ENCODE assay signal across 30 mouse cellular contexts in the genomic region with DNA sequence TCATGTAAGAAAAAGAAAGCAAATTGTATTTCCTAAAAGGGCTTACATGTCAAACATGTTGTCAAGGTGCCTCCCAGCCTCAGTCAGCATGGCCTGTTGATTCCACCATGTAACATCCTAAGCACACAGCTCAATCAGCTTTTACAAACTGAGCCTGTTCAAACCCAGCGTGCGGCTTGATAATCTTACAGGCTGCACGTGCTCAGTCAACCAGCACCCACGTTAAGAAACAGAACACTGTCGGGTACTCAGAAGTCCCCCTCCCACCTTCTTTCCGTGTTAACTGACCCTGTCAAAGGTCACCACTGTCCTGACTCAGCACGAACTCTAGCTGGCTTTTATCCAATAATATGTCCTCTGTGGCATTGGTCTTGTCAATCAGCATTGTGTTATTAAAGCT. TPM values are rescaled to one million over a fixed set of nuclear protein-coding genes. Genes with fewer than 3 reads are reported as not detected.
"Had no signal": no experiment of that assay in that cellular context is flagged by ENCODE, and none has a peak within 500 bp of the region (broad histone marks: within the 10 kb centered on the region; RNA-seq: fewer than 3 reads in every experiment).

No protein-coding gene starts in this region.

- H3K27ac ChIP-seq: limb, embryonic 10.5 days; limb, embryonic 12.5 days; limb, embryonic 13.5 days; limb, embryonic 15.5 days; liver, embryonic 12.5 days; liver, embryonic 13.5 days; liver, embryonic 14.5 days; liver, embryonic 15.5 days; lung, embryonic 15.5 days; macrophage; midbrain, embryonic 10.5 days; midbrain, embryonic 12.5 days; midbrain, embryonic 13.5 days; midbrain, embryonic 15.5 days had no signal

- H3K9ac ChIP-seq: limb, embryonic 12.5 days; limb, embryonic 13.5 days; limb, embryonic 15.5 days; liver, embryonic 12.5 days; liver, embryonic 13.5 days; liver, embryonic 14.5 days; liver, embryonic 15.5 days; liver, postnatal 0 days; lung, embryonic 14.5 days; lung, embryonic 15.5 days; midbrain, embryonic 12.5 days; midbrain, embryonic 13.5 days; midbrain, embryonic 15.5 days had no signal

- H3K4me3 ChIP-seq: limb, embryonic 10.5 days; limb, embryonic 12.5 days; limb, embryonic 13.5 days; limb, embryonic 15.5 days; liver, embryonic 12.5 days; liver, embryonic 13.5 days; liver, embryonic 15.5 days; lung, embryonic 15.5 days; megakaryocyte, embryonic 14.5 days; midbrain, embryonic 10.5 days; midbrain, embryonic 12.5 days; midbrain, embryonic 13.5 days; midbrain, embryonic 15.5 days; myocyte had no signal

- H3K4me1 ChIP-seq: limb, embryonic 12.5 days; limb, embryonic 15.5 days; liver, embryonic 13.5 days; liver, embryonic 15.5 days; midbrain, embryonic 13.5 days; midbrain, embryonic 15.5 days had no signal

- DNase-seq: left cerebral cortex, postnatal 4 days; liver, embryonic 13.5 days; liver, postnatal 0 days; lung, adult 18-20 months; lung, adult 2 months; lung, embryonic 14.5 days; lung, postnatal 10 days; lung, postnatal 14 days; lung, postnatal 36 days; lung, postnatal 4 days; midbrain, embryonic 14.5 days had no signal

- H3K36me3 ChIP-seq: limb, embryonic 10.5 days; limb, embryonic 12.5 days; limb, embryonic 13.5 days; limb, embryonic 15.5 days; liver, embryonic 12.5 days; liver, embryonic 13.5 days; liver, embryonic 15.5 days; lung, embryonic 15.5 days; midbrain, embryonic 10.5 days; midbrain, embryonic 12.5 days; midbrain, embryonic 13.5 days; midbrain, embryonic 15.5 days had no signal

- H3K27me3 ChIP-seq: limb, embryonic 12.5 days; limb, embryonic 13.5 days; limb, embryonic 15.5 days; liver, embryonic 12.5 days; liver, embryonic 13.5 days; liver, embryonic 15.5 days; lung, embryonic 15.5 days; midbrain, embryonic 12.5 days; midbrain, embryonic 13.5 days; midbrain, embryonic 15.5 days had no signal

- H3K4me2 ChIP-seq: limb, embryonic 12.5 days; limb, embryonic 13.5 days; limb, embryonic 15.5 days; liver, embryonic 11.5 days; liver, embryonic 12.5 days; liver, embryonic 13.5 days; liver, embryonic 15.5 days; lung, embryonic 14.5 days; lung, embryonic 15.5 days; midbrain, embryonic 11.5 days; midbrain, embryonic 12.5 days; midbrain, embryonic 13.5 days; midbrain, embryonic 15.5 days had no signal

- H3K9me3 ChIP-seq: limb, embryonic 10.5 days; limb, embryonic 12.5 days; limb, embryonic 13.5 days; limb, embryonic 15.5 days; liver, embryonic 12.5 days; liver, embryonic 13.5 days; liver, embryonic 15.5 days; lung, embryonic 15.5 days; megakaryocyte, embryonic 14.5 days; midbrain, embryonic 10.5 days; midbrain, embryonic 12.5 days; midbrain, embryonic 13.5 days; midbrain, embryonic 15.5 days had no signal

RNA-seq across cellular contexts. Expression of a gene that starts 4.0 kb away (rescaled TPM):
- total RNA-seq: left cerebral cortex, postnatal 14 days; left cerebral cortex, postnatal 25 days had no signal
- polyA plus RNA-seq: myocyte had no signal
